Mouse (Mus musculus) brain, embryonic 14.5 days (tissue): Measurements from ENCODE around the gene Olfr314.

Experiments used
- CTCF ChIP-seq: fragments of 200-500 bp; IDR thresholded peaks from 2 replicates; pipeline ENCODE4 v1.5.1; 2012; ENCODE audit warnings: inconsistent platforms, mild to moderate bottlenecking, moderate library complexity, borderline replicate concordance; ENCODE audit not compliant: insufficient read depth, insufficient read length; ENCODE audit errors: extremely low read depth
- POLR2A ChIP-seq: fragments of 200-500 bp; IDR thresholded peaks from 2 replicates; pipeline ENCODE4 v1.6.1; 2012; ENCODE audit warnings: mild to moderate bottlenecking, inconsistent platforms, borderline replicate concordance; ENCODE audit not compliant: poor library complexity, insufficient read depth, insufficient read length, severe bottlenecking; ENCODE audit errors: extremely low read depth

DNA sequence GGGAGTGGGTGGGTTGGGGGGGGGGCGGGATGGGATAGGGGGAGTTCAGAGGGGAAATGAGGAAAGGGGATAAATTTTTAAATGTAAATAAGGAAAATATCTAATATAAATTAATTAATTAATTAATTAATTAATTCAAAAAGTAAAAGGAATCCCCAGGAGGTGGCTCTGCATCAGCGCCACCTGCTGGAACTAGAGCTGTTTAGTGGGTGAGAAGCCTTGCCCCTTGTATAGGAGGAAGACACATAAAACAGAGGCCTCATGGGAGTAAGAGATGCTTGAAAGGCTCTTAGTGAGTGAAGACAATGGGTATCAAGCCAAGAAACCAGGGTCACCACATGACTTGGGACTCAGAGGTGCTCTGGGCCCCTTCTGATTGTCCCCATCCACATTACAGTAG, 13.1 kb downstream of the Olfr314 start:
- TF ChIP-seq CTCF (no peak), POLR2A (no peak)
